Mouse (Mus musculus) spleen, adult 12 weeks (tissue): Measurements from ENCODE around the gene Cpsf4l.

ENCODE experiments used
- DNase-seq: peaks from one replicate; pipeline ENCODE4 v3.0.0; 2022; ENCODE audit warnings: low spot score

Cpsf4l gene

DNA sequence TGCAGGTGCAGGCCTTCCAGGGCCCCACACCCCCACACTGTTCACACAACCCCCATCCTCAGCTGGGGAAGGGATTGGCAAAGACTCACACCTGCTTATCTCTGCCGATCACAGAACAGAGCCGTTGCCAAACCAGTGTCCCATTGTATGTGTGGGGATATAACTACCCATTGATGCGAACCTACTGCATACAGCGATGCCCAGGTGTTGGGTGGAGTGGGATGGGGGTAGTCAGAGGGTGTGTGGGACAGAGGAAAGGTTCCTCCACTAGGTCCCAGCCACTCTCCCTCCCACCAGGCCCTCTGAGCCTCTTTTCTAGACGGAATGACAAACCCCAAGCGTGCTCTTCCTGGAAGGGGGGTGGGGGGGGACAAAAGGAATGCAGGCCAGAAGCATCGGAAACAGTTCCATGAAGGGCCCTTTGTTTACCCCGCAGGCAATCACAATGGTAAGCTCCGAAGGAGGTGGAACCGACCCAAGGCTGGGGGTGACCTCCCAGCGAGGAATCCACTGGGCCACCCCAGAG lies at the start of gene Cpsf4l:
Gene Cpsf4l, minus strand, starts transcription at position 287 of the 526 bp plus-strand sequence.
- DNase-seq = no peak

DNA sequence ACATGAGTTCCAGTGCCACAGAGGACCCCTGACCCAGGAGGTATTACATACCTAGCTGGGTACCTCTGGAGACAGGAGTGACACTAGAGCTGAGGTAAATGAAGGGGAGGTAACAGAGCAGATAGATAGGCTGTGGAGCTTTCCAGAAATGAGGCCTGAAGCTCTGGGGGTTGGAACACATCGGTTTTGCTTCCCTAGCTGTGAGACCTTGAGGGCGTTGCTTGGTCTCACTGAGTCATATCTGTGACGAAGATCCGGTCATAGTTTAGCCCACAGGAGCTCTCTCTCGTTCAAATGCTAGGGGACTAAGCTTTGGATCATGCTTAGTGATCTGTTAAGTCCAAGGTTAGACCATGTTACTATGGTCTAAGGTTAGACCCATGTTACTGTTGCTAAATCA lies 49.0 kb upstream of the Cpsf4l start:
- no peak for DNase-seq

DNA sequence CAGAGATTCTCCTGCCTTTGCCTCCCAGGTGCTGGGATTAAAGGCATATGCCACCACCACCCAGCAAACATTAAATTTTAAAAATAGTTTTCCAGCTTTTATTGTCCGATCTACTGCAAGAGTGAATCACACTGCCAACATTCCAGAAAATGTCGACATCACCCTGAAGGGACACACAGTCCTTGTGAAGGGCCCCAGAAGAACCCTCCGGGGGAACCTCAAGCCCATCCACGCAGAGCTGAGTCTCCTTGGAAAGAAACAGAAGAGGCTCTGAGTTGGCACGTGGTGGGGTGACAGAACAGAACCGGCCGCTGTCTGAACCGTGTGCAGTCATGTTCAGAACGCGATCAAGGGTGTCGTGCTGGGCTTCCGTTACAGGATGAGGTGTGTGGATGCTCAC lies 46.8 kb upstream of the Cpsf4l start:
- no peak for DNase-seq

DNA sequence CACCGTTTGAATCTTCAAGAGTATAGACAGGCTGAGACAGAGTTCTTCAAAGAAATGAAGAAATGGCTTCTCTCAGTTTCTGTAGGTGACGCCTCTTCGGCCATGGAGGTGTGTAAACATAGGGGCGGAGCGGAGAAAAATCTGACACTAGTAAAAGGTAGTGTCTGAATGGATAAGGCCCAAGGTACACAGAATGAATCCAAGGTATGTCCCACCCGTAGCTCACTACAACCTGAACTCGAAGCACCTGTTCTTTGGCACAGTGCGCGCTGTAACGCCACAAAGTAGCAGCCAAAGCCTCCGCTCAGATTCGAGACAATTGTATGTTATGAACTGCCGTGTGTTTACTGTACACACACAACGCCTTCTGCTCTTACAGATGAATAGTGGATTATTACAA lies 46.1 kb upstream of the Cpsf4l start:
- no peak for DNase-seq

DNA sequence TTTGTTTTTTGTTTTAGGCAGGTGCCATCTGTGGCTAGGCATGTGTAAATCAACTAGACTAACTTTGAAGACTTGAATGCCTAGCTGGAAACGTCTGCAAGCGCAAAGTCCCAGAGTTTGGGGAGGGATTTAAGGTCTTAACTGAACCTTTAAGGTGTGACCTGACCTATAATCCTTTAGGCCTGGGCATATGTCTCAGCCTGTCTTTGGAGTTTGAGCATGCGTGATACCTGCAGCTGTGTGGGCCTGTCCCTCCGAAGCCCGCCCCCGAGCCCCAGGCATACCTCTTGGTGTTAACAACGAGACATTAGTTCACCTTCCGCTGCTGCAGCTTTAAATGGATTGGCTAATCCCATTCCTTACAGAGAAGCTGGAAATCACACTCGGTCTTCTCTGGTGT lies 45.0 kb upstream of the Cpsf4l start:
- no peak for DNase-seq

DNA sequence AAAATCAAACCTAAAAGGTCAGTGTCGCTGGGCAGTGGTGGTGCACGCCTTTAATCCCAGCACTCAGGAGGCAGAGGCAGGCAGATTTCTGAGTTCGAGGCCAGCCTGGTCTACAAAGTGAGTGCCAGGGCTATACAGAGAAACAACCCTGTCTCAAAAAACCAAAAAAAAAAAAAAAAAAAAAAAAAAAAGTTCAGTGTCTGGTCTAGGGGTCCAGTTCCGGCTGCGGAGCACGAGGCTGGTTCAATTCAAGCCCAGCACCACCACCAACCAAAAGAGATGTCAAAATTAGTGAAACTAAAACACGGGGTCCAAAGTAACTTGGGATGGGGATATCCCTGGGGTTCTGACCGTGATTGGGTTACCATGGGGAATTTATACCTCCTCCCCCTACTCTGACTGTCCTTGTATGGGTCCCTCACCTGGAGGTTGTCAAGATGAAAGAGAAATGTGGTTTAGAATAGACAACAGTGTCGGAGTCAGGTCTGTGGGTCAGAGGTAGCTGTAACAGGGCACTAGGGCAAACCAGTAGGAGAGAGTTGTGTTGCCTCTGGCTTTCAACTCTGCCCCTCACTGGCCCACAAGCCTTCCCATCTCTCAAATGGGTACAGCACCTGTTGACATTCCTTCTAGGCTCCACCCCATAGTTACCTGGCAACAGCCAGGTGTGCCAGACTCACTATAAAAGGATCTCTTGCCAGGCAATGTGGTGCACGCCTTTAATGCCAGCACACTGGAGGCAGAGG lies 43.0 kb upstream of the Cpsf4l start:
- DNase-seq = no peak

DNA sequence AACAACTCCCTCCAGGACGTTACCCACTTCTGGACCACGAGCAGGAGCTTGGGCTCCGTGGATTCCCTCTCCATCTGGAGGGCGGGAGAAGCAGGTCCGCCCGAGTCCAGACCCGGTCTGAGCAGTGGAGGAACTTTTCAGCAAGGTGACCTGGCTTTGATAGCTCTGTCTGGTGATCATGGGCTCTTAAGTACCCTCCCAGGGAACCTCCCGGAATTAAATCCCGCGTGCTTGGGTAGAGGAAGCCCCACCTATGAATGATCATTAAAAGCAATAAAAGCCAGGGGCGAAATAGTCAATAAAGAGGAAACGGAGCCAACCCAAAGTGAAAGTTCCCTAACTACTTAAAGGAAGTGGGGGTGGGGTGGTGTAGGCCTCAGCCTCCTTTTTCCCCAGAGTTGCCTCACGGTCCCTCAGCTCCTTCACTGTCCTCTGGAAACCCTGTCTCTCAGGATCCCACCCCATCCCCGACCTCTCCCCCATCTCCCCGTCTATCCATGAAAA lies 42.4 kb upstream of the Cpsf4l start:
- DNase-seq = no peak

DNA sequence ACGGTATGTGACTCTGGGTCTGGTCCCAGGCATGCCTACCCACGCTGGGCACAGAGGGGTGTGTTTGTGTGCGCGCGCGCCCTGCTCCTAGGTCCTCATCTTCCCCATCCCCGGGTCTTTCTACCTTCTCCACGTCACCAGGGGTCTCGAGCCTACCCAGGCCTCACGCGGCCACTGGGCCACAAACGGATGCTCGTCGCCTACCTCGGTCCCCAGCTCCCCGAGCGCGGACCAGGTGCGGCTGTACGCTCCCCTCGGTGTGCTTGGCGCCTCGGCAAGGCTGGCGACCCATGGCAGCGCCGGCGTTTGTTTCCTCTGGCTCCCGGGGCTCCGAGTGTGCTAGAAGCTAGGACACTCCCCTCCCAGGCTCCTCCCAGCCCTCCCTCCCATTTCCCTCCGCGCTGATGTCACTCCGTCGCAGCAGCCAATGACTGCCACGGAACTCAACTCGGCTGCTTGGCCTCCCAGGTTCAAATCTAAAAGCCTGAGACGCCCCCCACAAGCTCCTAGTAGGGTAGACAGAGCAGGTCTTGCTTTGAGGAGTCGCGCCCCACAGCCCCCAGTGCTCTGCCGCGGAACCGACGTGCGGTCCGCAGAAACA lies 41.8 kb upstream of the Cpsf4l start, which contains the start of gene Cdc42ep4:
Gene Cdc42ep4, minus strand, starts transcription at position 398 of the 601 bp plus-strand sequence.
- DNase-seq = peak; percentile 71

DNA sequence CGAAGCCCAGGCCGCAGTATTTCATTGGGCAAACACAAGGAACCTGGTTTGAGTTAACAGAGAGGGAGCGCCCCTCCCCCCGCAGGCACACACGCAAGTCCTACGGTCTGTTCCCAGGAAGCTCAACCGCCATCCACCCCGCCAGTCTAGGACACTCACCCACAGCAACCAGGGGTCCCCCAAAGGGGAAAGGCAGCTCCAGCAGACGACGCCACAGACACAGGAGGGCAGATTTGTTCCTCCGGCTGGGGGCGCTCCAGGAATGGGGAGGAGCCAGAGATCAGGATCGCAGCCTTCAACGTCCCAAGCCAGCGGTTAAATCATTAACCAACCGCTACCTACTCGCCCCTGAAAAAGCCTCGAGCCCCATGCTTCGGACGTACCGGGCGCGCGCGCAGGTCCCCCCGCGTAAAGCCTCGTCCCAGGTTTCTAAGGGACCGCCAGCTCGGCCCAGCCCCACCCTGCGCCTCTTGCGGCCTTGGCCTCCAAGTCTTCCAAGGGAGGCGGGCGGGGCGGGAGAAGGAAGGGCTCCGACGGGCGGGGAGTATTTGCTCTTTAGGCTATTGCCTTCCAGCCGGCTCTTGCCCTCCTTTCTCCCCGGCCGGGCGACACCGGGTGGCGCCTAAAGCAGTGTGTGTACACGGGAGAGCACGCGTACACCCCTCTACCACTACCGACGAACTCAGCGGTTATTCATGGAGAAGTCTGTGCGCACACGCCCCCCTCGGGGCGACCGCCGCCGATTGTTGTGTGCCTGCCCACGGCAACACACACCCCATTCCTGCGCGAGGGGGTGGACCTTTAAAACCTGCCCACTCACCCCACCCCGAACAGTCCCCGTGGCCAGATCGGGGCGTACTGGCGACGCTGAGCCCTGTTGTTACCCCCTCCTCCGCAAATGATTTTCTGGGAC lies 41.0 kb upstream of the Cpsf4l start:
- peak; percentile 76 for DNase-seq

DNA sequence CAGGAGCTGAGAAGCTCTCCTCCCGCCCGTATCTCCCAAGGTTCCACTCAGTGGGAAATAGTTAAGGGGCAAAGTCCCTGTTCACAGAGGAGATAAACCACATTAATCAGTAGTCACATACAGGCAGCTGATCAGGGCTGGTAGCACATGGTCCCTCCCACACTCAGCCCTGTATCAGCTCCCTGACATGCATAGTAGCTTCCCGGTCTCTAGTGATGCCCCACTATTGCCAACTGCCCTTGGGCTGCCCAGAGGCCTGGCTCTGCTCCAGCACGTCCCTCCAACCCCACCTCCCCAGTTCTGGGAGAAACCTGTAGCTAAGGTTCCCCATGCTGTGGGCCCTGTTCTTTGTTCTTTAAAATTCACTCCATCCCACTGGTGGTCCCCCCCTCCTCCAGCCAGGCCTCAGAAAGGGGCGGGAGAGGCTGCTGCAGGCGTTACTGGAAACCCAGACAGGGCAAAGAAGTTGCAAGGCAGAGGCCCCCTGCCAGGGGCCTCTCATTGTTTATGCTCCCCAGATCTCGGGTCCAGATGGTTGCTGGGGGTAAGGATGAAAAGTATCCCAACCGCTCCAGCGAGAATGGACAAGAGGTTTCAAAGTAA lies 40.0 kb upstream of the Cpsf4l start:
- DNase-seq = peak; percentile 60

DNA sequence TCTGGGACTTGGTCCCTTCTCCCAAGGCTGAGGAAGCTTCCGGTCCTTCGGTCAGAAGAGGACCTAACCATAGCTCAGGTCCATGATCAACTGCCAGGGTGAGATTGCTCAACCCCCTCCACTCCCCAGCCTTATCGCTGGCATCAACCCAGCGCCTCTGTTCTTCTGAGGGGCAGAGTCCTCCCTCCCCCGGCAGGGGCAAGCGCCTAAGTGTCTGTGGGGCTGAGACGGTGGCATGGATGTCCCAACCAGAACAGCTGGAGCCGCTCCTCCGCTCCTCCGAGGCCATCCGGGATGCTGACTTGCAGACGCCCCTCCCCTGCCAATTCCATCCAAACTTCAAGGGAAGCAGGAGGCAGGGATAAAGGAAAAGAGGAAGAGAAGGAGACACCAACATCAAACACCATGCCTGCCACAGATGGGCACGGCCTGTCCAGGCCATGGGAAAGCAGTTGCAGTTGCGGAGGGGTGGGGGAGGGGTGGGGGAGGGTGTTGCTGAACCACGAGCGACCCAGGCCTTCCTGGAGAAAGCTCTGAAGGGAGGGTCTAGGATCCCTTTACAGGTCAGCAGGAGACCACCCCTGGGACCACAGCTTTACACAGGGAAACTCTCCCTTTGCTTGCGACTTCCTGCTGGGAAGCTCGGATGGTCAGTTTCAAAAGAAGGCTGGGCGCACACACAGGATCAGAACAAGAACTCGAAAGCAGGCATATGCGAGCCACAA lies 39.1 kb upstream of the Cpsf4l start:
- DNase-seq = peak; percentile 26

DNA sequence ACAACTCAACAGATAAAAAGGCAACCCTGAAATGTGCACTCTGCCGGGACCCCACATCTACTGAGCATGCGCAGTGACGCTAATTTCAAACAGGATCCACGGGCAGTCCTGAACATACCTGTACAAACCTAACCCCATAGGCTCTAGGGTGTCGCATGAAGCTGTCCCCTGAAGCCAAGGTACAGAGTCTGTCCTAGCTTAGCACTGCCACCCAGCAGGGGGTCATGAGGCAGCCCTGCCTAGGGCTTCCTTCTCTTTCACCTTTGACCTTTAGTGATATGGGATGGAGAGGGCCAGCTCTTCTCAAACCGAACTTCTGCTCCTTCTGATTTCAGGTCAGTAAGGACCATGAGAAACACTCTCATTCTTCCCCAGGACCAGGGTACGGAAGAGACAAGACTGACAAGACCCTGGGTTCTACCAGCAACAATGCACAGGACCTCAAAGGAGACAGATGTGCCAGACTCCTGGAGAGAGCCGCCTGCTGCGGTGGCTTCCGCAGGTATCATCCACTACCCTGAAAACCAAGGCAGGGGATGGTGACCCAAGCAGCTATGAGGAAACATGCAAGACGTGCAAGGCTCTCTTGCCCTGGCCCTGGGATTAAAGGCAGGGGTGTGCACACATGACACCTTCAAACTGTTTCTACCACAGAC lies 38.0 kb upstream of the Cpsf4l start:
- DNase-seq = no peak

DNA sequence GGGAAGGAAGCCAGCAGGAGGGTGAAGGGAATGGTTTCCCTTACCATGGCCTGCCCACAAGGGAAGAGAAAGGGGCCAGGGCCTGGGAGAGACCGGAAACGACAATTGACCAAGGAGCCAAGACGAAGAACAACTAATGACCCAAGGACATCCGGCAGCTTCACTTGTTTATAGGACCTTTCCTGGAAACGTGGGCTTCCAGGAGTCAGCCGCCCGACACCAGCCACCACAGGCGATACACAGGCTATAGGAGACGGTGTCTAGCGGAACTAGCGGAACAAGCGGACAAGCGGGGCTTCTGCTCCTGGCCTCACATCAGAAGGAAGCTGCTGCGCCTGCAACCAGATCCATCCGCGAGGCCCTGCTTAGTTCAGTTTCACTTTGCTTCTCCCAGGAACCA lies 37.2 kb upstream of the Cpsf4l start:
- peak; percentile 9 for DNase-seq

DNA sequence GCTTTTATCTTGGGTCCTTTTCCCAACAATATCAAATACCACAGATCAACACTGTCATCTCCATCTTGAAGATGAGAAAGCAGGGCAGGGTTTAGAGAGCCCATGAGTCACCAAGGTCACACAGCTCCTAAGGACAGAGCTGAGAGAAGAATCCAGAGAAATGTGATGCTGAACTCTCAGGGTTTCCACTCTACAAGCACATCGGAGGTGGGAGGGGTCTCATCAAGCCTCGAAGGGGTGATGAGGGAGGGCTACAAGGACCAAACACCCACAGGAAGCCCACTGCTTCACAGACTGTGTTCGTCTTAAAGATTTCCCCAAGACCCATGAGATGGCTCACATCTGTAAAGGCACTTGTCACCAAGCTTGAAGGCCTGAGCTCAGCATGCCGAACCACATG lies 36.1 kb upstream of the Cpsf4l start:
- no peak for DNase-seq

DNA sequence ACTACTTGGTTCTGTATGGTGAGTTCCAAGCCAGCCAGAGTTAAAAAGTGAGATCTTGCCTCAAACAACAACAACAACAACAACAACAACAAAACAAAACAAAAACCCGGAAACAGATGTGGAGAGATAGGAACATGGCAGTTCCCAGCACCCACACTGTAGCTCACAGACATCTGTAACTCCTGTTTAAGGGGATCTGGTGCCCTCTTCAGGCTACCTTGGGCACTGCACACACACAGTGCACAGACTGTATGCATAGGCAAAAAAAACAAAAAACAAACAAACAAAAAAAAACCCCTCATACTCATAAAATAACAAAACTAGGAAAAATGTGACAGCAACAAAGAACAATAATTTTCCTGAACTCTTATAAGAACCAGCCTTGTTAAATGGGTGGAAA lies 33.2 kb upstream of the Cpsf4l start:
- DNase-seq = no peak

DNA sequence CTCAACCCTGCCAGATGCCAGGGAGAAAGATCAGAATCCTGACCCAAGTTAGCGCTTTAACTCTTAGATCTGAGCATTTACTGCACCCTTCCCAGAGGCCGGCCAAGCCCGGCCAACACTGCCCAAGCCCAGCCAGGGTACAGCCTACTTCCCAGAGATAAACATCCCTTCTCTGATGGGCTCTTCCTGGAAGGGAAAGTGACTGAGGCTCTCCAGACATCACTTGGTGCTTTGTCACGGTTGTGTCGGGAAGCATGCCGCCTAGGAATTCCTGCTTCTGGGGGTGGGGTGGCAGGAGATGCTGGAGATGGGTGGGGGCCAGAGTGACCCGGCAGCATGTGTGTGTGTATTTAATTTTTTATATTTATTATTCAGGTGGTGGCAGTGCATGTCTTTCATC lies 30.3 kb upstream of the Cpsf4l start:
- DNase-seq = no peak

DNA sequence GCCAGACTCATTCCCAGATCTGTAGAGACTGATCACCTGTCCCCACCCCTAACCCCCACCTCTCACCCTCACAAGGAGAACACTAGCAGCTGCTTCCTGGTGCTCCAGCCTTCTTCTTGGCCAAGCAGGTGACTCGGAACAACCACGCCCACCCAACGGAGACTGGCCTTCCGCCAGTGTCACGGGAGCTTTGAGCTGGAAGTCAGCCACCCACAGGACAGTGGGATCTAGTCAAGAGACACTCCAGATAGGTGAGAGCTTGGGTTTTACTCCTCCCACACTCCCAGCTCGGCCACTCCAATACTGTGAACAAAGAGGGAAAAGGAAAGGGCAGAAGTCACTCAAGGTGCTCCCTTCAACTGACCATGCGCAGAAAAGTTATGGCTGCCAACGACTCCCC lies 29.4 kb upstream of the Cpsf4l start:
- DNase-seq = no peak

DNA sequence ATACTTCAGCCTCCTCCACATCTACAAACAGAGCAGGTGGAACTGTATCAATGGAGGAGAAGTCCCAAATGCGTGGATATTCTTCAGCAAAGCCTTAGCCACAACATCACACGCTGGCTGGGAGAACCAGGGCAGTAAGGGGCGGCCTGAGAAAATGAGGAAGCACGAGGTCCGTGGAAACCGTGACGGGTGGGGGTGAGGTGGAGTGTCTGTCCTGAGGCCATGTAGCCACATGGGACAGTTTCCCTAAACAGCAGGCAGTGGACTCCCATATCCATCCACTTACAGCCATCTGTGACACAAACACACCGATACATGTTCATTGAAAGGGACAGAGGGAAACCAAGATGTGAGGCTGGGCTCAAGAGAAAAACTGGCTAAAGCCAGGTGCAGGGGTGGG lies 28.1 kb upstream of the Cpsf4l start:
- DNase-seq = no peak

DNA sequence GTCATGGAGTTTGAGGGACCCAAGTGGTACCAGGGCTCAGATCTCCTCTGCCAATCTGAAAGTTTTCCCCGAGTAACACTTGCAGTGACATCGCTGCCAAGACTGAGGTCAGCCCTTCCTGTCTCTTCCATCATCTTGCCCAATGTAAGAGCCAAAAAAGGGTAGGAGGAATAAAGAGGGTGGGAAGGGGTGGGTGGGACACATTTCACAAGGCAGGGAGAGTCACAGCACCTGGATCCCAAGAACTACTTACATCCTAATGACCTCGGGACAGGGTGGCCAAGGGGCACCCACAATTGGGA lies 27.7 kb upstream of the Cpsf4l start:
- no peak for DNase-seq

DNA sequence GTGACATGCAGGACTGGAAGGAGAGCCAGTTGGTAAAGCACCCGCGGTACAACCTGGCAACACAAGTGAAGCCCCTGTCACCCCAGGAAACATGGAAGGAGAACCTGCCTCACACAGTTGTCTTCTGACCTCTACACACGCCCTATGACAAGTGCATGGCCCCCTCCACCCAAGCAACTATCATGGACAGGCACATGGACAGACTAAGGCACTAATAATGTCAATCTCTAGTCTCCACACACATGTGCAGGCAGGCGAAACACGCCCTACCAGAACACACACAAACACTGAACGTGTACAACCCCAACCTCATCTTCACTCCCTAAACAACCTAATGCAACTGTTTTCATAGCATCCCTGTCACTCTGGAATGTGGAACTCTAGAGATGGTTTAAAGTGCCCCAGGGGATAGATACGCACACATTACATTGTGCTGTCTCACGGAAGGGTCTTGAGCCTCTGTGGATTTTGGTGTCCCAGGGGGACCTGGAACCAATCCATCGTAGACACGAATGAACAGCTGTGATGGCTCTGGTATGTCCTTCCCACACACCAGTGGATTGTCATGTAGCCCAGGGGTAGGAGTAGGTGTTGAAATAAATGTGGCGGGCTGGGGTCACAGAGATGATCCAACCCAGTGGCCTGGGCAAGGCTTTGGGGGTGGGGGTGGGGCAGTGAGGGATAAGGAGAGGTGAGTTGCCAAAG lies 27.2 kb upstream of the Cpsf4l start:
- DNase-seq = no peak
